10 mouse cellular contexts compared by ENCODE assay signal in the genomic region with DNA sequence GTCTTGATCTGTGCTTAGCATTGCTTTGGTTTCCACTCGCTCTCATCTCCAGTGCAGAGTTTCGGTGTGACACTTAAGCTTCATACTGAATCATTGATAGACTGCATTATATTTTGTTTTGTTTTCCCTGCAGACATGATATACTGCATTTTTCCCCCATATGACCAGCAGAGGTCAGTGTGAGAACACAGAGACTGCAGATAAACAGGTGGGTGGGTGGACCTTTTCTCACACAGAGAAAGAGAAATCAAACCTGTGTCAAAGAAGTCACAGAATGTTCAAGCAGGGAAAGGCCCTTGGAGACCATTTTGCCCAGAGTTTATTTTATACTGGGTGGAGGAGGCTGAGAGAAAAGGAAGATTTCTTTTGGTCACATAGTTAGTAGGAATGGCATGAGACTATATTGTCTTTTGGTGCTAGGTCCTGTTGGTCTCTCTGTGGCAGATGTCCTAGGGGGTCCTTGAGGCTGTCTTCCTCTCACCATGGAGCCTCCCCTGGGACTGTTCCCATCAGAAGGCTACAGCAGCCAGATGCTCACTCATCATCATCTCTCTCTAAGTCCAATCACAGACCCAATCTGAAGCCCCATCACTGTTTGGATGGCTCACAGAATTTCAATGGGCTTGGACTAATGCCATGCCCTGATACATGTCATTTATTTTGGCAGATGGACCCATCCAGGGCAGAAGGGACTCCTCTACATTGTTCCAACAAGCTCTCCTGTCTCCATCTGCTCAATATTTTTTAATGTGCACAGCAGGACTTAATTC.
DNase-seq lines count a peak whose midpoint lies in the region; ATAC-seq lines count a peak whose summit lies in the region.
"Had no signal": no experiment of that assay in that cellular context is flagged by ENCODE, and none has a peak within 500 bp of the region (broad histone marks: within the 10 kb centered on the region; RNA-seq: fewer than 3 reads in every experiment).

No protein-coding gene starts in this region.

- no peaks in the 10 kb centered on the region for H3K9me3 ChIP-seq in heart, embryonic 10.5 days
- no peaks in the 10 kb centered on the region for H3K9me3 ChIP-seq in embryonic facial prominence, embryonic 14.5 days (ENCODE audit: control insufficient read depth, low read length)
- H3K9me3 ChIP-seq: heart, embryonic 15.5 days had no signal

- no peak overlapping the region for H3K27ac ChIP-seq in heart, embryonic 10.5 days
- no peak overlapping the region for H3K27ac ChIP-seq in embryonic facial prominence, embryonic 14.5 days (replicated peaks; ENCODE audit: low read depth, low read length)
- H3K27ac ChIP-seq: heart, embryonic 15.5 days; macrophage had no signal

- H3K9ac ChIP-seq in embryonic facial prominence, embryonic 14.5 days (ENCODE audit: low read depth, low read length): no peak overlapping the region
- H3K9ac ChIP-seq: heart, embryonic 15.5 days had no signal

- no peak for ATAC-seq in embryonic facial prominence, embryonic 14.5 days (ENCODE audit: low read depth)
- no peak for ATAC-seq in CD4-positive, CD25-positive, alpha-beta regulatory T cell, adult 4 months

- H3K4me1 ChIP-seq in heart, embryonic 10.5 days: no peaks in the 10 kb centered on the region
- no peaks in the 10 kb centered on the region for H3K4me1 ChIP-seq in embryonic facial prominence, embryonic 14.5 days (ENCODE audit: control insufficient read depth, insufficient read depth, low read length)
- H3K4me1 ChIP-seq: heart, embryonic 15.5 days had no signal

- peaks cover 17% of the 10 kb centered on the region; the same call in 1 of the 2 replicates for H3K27me3 ChIP-seq in heart, embryonic 10.5 days (ENCODE audit: insufficient read depth, poor library complexity, severe bottlenecking)
- H3K27me3 ChIP-seq in embryonic facial prominence, embryonic 14.5 days (replicated peaks; ENCODE audit: control insufficient read depth, insufficient read depth, low read length): peaks cover 20% of the 10 kb centered on the region; the same call in 1 of the 2 replicates
- H3K27me3 ChIP-seq: heart, embryonic 15.5 days had no signal

- H3K4me2 ChIP-seq in embryonic facial prominence, embryonic 14.5 days (ENCODE audit: low read depth, low read length): no peak overlapping the region
- H3K4me2 ChIP-seq: heart, embryonic 15.5 days had no signal

- H3K36me3 ChIP-seq in heart, embryonic 10.5 days: no peaks in the 10 kb centered on the region
- no peaks in the 10 kb centered on the region for H3K36me3 ChIP-seq in embryonic facial prominence, embryonic 14.5 days (ENCODE audit: control insufficient read depth, insufficient read depth, low read length)
- H3K36me3 ChIP-seq: heart, embryonic 15.5 days had no signal

- 73% methylated on average over 2 of the region's 2 CpGs for WGBS in heart, embryonic 10.5 days
- 61% methylated on average over 2 of the region's 2 CpGs for WGBS in embryonic facial prominence, embryonic 14.5 days

- H3K4me3 ChIP-seq in heart, embryonic 10.5 days: no peak overlapping the region
- H3K4me3 ChIP-seq in embryonic facial prominence, embryonic 14.5 days (ENCODE audit: low read depth, low read length): no peak overlapping the region
- H3K4me3 ChIP-seq: heart, embryonic 15.5 days had no signal

- peak; percentile 1 for DNase-seq in heart, adult 8-10 months (ENCODE audit: low spot score)
- no peak for DNase-seq in heart, embryonic 10.5 days (ENCODE audit: low spot score)
- peak; percentile 1 for DNase-seq in right cerebral cortex, adult 18-20 months
- DNase-seq in right cerebral cortex, postnatal 14 days: no peak
- peak; percentile 19 for DNase-seq in embryonic facial prominence, embryonic 14.5 days (ENCODE audit: low spot score)
- DNase-seq in lung, postnatal 25 days (ENCODE audit: low spot score): peak; percentile 4
- DNase-seq in thymus, postnatal 36 days: no peak

Comparison
In these comparisons a context has a peak if more than half of its experiments do, and no peak if none do; other contexts are left out.
1. DNase-seq: peak in heart, adult 8-10 months (single experiment), right cerebral cortex, adult 18-20 months (single experiment), embryonic facial prominence, embryonic 14.5 days (single experiment) and lung, postnatal 25 days (single experiment); none in heart, embryonic 10.5 days (single experiment), right cerebral cortex, postnatal 14 days (single experiment) and thymus, postnatal 36 days (0 of 2).